In genomic region chr9:104444906-104445305, GRCm38 (mm10) we compare ENCODE assay signal across 8 mouse cellular contexts.
DNase-seq lines count a peak whose midpoint lies in the region; ATAC-seq lines count a peak whose summit lies in the region.

No protein-coding gene starts in this region.

- H3K9me3 ChIP-seq in liver, embryonic 12.5 days (replicated peaks): no peaks in the 10 kb centered on the region
- no peaks in the 10 kb centered on the region for H3K9me3 ChIP-seq in midbrain, embryonic 13.5 days

- H3K4me3 ChIP-seq in liver, embryonic 12.5 days: no peak overlapping the region
- H3K4me3 ChIP-seq in midbrain, embryonic 13.5 days (replicated peaks): no peak overlapping the region

- no peak overlapping the region for H3K9ac ChIP-seq in liver, embryonic 12.5 days
- H3K9ac ChIP-seq in midbrain, embryonic 13.5 days (replicated peaks): no peak overlapping the region

- H3K27ac ChIP-seq in liver, embryonic 12.5 days: no peak overlapping the region
- no peak overlapping the region for H3K27ac ChIP-seq in midbrain, embryonic 13.5 days

- 43% methylated on average over 5 of the region's 5 CpGs for WGBS in liver, embryonic 12.5 days (ENCODE audit: insufficient replicate concordance)
- WGBS in midbrain, embryonic 13.5 days: 57% methylated on average over 5 of the region's 5 CpGs

- H3K4me1 ChIP-seq in liver, embryonic 12.5 days: no peaks in the 10 kb centered on the region
- H3K4me1 ChIP-seq in midbrain, embryonic 13.5 days (replicated peaks): no peaks in the 10 kb centered on the region

- no peaks in the 10 kb centered on the region for H3K27me3 ChIP-seq in liver, embryonic 12.5 days (replicated peaks)
- no peaks in the 10 kb centered on the region for H3K27me3 ChIP-seq in midbrain, embryonic 13.5 days

- DNase-seq in CD4-positive, CD25-positive, alpha-beta regulatory T cell, adult 2 months (ENCODE audit: low read depth, low spot score): peak; percentile 51
- DNase-seq in liver: peak; percentile 30
- peak; percentile 28 for DNase-seq in embryo, embryonic 9.5 days (ENCODE audit: extremely low spot score)
- peak; percentile 11 for DNase-seq in left cerebral cortex, adult 11 months (ENCODE audit: low spot score)
- peak; percentile 71 for DNase-seq in testis, postnatal 10 days (ENCODE audit: low spot score)

- no peak for ATAC-seq in CD4-positive, CD25-positive, alpha-beta regulatory T cell, adult 4 months
- ATAC-seq in liver, embryonic 12.5 days: no peak
- ATAC-seq in midbrain, embryonic 13.5 days: 0 out of 2 replicates have a peak, but pooled peaks have one; percentile 27

- no peaks in the 10 kb centered on the region for H3K36me3 ChIP-seq in liver, embryonic 12.5 days
- no peaks in the 10 kb centered on the region for H3K36me3 ChIP-seq in midbrain, embryonic 13.5 days

- no peak overlapping the region for H3K4me2 ChIP-seq in liver, embryonic 12.5 days
- H3K4me2 ChIP-seq in midbrain, embryonic 13.5 days (replicated peaks): no peak overlapping the region

Comparison
In these comparisons a context has a peak if more than half of its experiments do, and no peak if none do; other contexts are left out.
1. DNase-seq: peak in every context shown above with its lines; median percentile 71 in testis, postnatal 10 days; 51 in CD4-positive, CD25-positive, alpha-beta regulatory T cell, adult 2 months; 30 in liver; 28 in embryo, embryonic 9.5 days; 11 in left cerebral cortex, adult 11 months.